Mouse (Mus musculus): ENCODE results near the gene Arhgef16. TPM values are rescaled to one million over a fixed set of nuclear protein-coding genes. Genes with fewer than 3 reads are reported as not detected.

Arhgef16 gene
- polyA plus RNA-seq, 1 experiment = 0.32 TPM

GRCm38 (mm10) chr4:154297761-154298160 is 3.7 kb downstream of the Arhgef16 start:
- TF ChIP-seq CTCF (IDR thresholded peaks at IDR 0.05; ENCODE audit: borderline replicate concordance, insufficient read depth, low read length) (no peak), POLR2A (IDR thresholded peaks at IDR 0.05; ENCODE audit: low read depth, low read length) (no peak)

DNA sequence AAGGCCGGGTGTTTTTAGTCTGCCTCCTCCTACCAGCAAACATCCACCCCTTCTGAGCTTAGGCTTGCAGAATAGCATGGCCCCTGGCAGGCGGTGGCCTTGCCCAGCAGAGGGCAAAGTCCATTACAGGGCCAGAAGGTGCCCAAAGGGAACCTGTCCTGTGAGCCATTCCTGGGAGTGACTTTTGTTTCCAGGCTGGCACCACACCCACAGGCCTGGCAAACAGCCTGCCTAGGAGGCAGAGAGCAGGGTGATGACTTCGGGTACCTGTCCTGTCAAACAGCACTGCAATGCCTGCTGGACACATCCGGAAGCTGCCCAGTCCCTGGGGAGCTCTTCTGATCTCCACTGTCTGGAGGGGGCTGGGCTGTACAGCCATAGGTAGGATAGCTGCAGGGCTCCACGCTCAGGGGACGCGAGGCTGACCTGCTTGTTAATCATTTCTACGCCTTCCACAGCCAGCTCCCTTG is 7.2 kb downstream of the Arhgef16 start:
- no peak overlapping the region for H3K4me3 ChIP-seq (ENCODE audit: insufficient read depth, low read length)
- TF ChIP-seq POLR2A (IDR thresholded peaks at IDR 0.05; ENCODE audit: low read depth, low read length) (no peak), CTCF (IDR thresholded peaks at IDR 0.05; ENCODE audit: borderline replicate concordance, insufficient read depth, low read length) (no peak)
- H3K27ac ChIP-seq (ENCODE audit: insufficient read depth, low read length) = no peak overlapping the region
- peaks cover 5% of the 10 kb centered on the region for H3K4me1 ChIP-seq (ENCODE audit: control insufficient read depth, insufficient read depth, low read length)

More at GRCm38 (mm10) chr4:154297761-154298160, 3.7 kb downstream of the Arhgef16 start:
- H3K4me1 ChIP-seq (ENCODE audit: control insufficient read depth, insufficient read depth, low read length) = peaks cover 5% of the 10 kb centered on the region
- no peak overlapping the region for H3K27ac ChIP-seq (ENCODE audit: insufficient read depth, low read length)
- no peak overlapping the region for H3K4me3 ChIP-seq (ENCODE audit: insufficient read depth, low read length)

DNA sequence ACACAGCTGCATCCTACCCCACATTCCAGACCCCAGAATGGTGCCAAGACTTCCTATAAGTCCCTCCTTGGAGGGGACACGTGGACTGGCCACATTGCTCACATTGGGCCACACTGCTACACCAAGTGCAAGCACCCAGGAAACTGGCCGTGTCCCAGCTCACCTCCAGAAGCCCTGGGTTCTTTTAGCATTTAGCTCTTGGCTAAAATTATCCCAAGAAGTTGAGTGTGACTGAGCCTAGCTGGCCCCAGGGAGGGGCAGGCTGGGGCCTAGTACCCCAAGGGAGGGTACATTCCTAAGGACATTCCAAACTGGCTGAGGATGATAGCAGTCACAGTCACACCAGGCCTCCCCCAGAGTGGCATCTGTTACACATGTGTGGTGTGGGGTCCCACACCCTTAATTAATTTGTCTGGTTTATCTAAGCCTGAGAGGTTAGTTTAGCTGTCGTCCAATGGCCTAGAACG is 7.7 kb downstream of the Arhgef16 start:
- no peak for TF ChIP-seq CTCF (IDR thresholded peaks at IDR 0.05; ENCODE audit: borderline replicate concordance, insufficient read depth, low read length)
- no peak for TF ChIP-seq POLR2A (IDR thresholded peaks at IDR 0.05; ENCODE audit: low read depth, low read length)
- Histone ChIP-seq H3K27ac (ENCODE audit: insufficient read depth, low read length) (no peak overlapping the region), H3K4me1 (ENCODE audit: control insufficient read depth, insufficient read depth, low read length) (peaks cover 5% of the 10 kb centered on the region), H3K4me3 (ENCODE audit: insufficient read depth, low read length) (no peak overlapping the region)

- H3K27ac ChIP-seq (ENCODE audit: insufficient read depth, low read length) = no peak overlapping the region
- no peaks in the 10 kb centered on the region for H3K4me1 ChIP-seq (ENCODE audit: control insufficient read depth, insufficient read depth, low read length)
- H3K4me3 ChIP-seq (ENCODE audit: insufficient read depth, low read length) = no peak overlapping the region
- TF ChIP-seq CTCF (IDR thresholded peaks at IDR 0.05; ENCODE audit: borderline replicate concordance, insufficient read depth, low read length) = no peak
- TF ChIP-seq POLR2A (IDR thresholded peaks at IDR 0.05; ENCODE audit: low read depth, low read length) = no peak
Measured at GRCm38 (mm10) chr4:154283671-154284070, 17.8 kb downstream of the Arhgef16 start.

DNA sequence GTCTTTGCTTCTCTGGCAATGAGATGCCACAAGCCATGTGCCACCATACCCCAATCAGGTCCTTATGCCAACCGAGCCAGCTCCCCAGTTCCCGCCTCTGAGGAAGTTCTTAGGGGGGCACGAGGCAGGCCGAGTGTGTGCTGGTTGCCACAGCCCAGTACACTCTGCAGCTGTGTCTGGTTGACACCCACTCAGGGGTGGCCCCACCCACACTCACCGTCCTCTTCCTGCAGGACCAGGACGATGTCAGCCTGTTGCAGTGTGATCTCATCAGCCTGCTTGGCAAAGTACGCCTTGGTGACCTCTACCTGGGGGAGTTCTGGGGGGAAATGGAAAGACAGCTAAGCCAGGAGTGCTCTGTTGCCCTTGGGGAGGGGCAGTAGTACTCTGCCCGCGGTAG is 22.0 kb downstream of the Arhgef16 start:
- TF ChIP-seq POLR2A (IDR thresholded peaks at IDR 0.05; ENCODE audit: low read depth, low read length) (no peak), CTCF (IDR thresholded peaks at IDR 0.05; ENCODE audit: borderline replicate concordance, insufficient read depth, low read length) (no peak)
- H3K4me1 ChIP-seq (ENCODE audit: control insufficient read depth, insufficient read depth, low read length) = no peaks in the 10 kb centered on the region
- H3K4me3 ChIP-seq (ENCODE audit: insufficient read depth, low read length) = no peak overlapping the region
- H3K27ac ChIP-seq (ENCODE audit: insufficient read depth, low read length) = no peak overlapping the region

DNA sequence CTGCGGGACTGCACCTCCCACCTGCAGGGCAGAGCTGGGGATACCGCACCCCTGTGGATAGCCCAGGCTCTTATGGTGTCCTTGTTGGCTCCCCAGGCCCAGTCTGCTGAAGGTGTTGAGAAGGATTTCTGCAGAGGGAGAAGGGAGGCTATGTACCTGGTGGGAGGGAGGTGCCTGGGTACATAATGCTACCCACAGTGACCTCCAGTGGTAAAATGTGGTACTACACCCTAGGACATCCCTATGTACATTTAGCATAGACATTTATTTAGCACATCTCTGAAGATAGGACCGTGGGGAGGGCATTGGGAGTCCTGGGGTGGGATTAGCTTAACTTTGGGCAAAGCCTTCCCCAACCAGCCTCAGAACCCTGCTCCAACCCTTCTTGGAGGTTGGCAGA is 28.5 kb downstream of the Arhgef16 start:
- no peak overlapping the region for H3K27ac ChIP-seq (ENCODE audit: insufficient read depth, low read length)
- no peak overlapping the region for H3K4me3 ChIP-seq (ENCODE audit: insufficient read depth, low read length)
- H3K4me1 ChIP-seq (ENCODE audit: control insufficient read depth, insufficient read depth, low read length) = no peaks in the 10 kb centered on the region
- TF ChIP-seq POLR2A (IDR thresholded peaks at IDR 0.05; ENCODE audit: low read depth, low read length) = no peak
- TF ChIP-seq CTCF (IDR thresholded peaks at IDR 0.05; ENCODE audit: borderline replicate concordance, insufficient read depth, low read length) = 0 out of 2 replicates have a peak, but pooled peaks have one; percentile 49

DNA sequence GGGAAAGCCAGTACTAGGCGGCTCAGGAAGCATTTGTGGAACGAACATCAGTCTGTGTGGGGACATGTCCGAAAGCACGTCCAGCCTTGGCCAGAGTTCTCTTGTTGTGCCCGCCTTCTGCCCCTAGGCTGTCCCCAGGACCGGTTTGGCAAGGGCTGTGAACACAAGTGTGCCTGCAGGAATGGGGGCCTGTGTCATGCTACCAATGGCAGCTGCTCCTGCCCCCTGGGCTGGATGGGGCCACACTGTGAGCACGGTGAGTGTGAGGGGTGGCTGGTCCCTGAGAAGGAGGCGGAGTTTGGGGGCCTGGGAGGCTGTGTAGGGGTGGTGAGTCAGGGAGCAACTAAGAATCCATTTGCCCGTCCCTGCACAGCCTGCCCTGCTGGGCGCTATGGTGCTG is 32.0 kb downstream of the Arhgef16 start:
- Histone ChIP-seq H3K27ac (ENCODE audit: insufficient read depth, low read length) (no peak overlapping the region), H3K4me1 (ENCODE audit: control insufficient read depth, insufficient read depth, low read length) (no peaks in the 10 kb centered on the region), H3K4me3 (ENCODE audit: insufficient read depth, low read length) (no peak overlapping the region)
- TF ChIP-seq CTCF (IDR thresholded peaks at IDR 0.05; ENCODE audit: borderline replicate concordance, insufficient read depth, low read length) = no peak
- no peak for TF ChIP-seq POLR2A (IDR thresholded peaks at IDR 0.05; ENCODE audit: low read depth, low read length)

GRCm38 (mm10) chr4:154267511-154267910 is 34.0 kb downstream of the Arhgef16 start:
- Histone ChIP-seq H3K27ac (ENCODE audit: insufficient read depth, low read length) (no peak overlapping the region), H3K4me1 (ENCODE audit: control insufficient read depth, insufficient read depth, low read length) (no peaks in the 10 kb centered on the region), H3K4me3 (ENCODE audit: insufficient read depth, low read length) (no peak overlapping the region)
- TF ChIP-seq POLR2A (IDR thresholded peaks at IDR 0.05; ENCODE audit: low read depth, low read length) = no peak
- no peak for TF ChIP-seq CTCF (IDR thresholded peaks at IDR 0.05; ENCODE audit: borderline replicate concordance, insufficient read depth, low read length)

DNA sequence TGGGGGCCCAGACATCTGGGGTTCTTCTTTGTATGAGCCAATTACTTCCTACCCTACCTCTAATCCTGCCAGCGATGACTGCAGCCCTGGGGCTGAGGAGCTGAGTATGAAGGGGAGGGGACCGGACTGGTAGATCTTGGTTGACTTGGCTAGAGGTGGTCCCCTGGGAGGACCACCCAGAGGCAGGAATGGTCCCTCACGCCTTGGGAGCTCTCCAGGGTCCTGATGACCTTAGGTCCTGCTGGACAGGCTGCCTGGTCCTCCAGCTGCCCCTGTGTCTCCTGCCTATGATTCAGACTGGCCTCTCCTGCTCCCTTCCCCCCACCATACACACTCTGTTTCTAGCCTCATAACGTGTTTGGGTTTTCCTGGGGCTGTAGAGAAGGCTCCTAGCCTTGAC is 39.4 kb downstream of the Arhgef16 start:
- no peak for TF ChIP-seq CTCF (IDR thresholded peaks at IDR 0.05; ENCODE audit: borderline replicate concordance, insufficient read depth, low read length)
- TF ChIP-seq POLR2A (IDR thresholded peaks at IDR 0.05; ENCODE audit: low read depth, low read length) = no peak
- Histone ChIP-seq H3K4me1 (ENCODE audit: control insufficient read depth, insufficient read depth, low read length) (0 out of 2 replicates have a peak, but pooled peaks cover 2% of the 10 kb centered on the region), H3K4me3 (ENCODE audit: insufficient read depth, low read length) (no peak overlapping the region), H3K27ac (ENCODE audit: insufficient read depth, low read length) (no peak overlapping the region)

GRCm38 (mm10) chr4:154260755-154261154 is 40.7 kb downstream of the Arhgef16 start:
- no peak for TF ChIP-seq CTCF (IDR thresholded peaks at IDR 0.05; ENCODE audit: borderline replicate concordance, insufficient read depth, low read length)
- no peak for TF ChIP-seq POLR2A (IDR thresholded peaks at IDR 0.05; ENCODE audit: low read depth, low read length)
- H3K4me1 ChIP-seq (ENCODE audit: control insufficient read depth, insufficient read depth, low read length) = 0 out of 2 replicates have a peak, but pooled peaks cover 2% of the 10 kb centered on the region
- H3K27ac ChIP-seq (ENCODE audit: insufficient read depth, low read length) = no peak overlapping the region

More at GRCm38 (mm10) chr4:154260755-154261154, 40.7 kb downstream of the Arhgef16 start:
- no peak overlapping the region for H3K4me3 ChIP-seq (ENCODE audit: insufficient read depth, low read length)

Data from embryonic fibroblast, embryonic 13.5 days (primary cell).